Mouse (Mus musculus) stomach, embryonic 15.5 days (tissue): ENCODE data around the gene Ndufa8. TPM values are rescaled to one million over a fixed set of nuclear protein-coding genes. Genes with fewer than 3 reads are reported as not detected.

Source experiments
- ATAC-seq: fragments of 200-750 bp; cut with Nextera tagmentation; 2 replicates; pipeline ENCODE4 v1.8.0; 2017; ENCODE audit warnings: low read depth, moderate number of reproducible peaks, moderate TSS enrichment; ENCODE audit not compliant: insufficient read depth, low FRiP score
- H3K27ac ChIP-seq: fragments of 300-500 bp; sonication (generic); 2 replicates; pipeline ENCODE4 v1.5.1; 2015; ENCODE audit warnings: mild to moderate bottlenecking, inconsistent platforms
- H3K27me3 ChIP-seq: fragments of 300-500 bp; sonication (generic); replicated peaks from 2 replicates; pipeline ENCODE4 v1.6.1; 2015; ENCODE audit warnings: inconsistent platforms
- H3K36me3 ChIP-seq: fragments of 300-500 bp; sonication (generic); 2 replicates; pipeline ENCODE4 v1.6.1; 2015; ENCODE audit warnings: inconsistent platforms
- H3K4me1 ChIP-seq: fragments of 300-500 bp; sonication (generic); 2 replicates; pipeline ENCODE4 v1.6.1; 2015; ENCODE audit warnings: inconsistent platforms
- H3K4me2 ChIP-seq: fragments of 300-500 bp; sonication (generic); 2 replicates; pipeline ENCODE4 v1.6.1; 2015; ENCODE audit warnings: mild to moderate bottlenecking, inconsistent platforms
- H3K4me3 ChIP-seq: fragments of 300-500 bp; sonication (generic); replicated peaks from 2 replicates; pipeline ENCODE4 v1.5.1; 2015; ENCODE audit warnings: inconsistent platforms
- H3K9ac ChIP-seq: fragments of 300-500 bp; sonication (generic); 2 replicates; pipeline ENCODE4 v1.6.1; 2015; ENCODE audit warnings: inconsistent platforms
- H3K9me3 ChIP-seq: fragments of 300-500 bp; sonication (generic); 2 replicates; pipeline ENCODE4 v1.6.1; 2016; ENCODE audit warnings: inconsistent platforms
- WGBS: fragments of 180-500 bp; shearing (Covaris S2); methylation state at CpG from one replicate; pipeline ENCODE4 v1.1.7; 2015; 5-methylcytosine and 5-hydroxymethylcytosine counted together
- polyA plus RNA-seq: library from polyadenylated mRNA; unstranded; fragments of >200 nt; fragmentation: Nextera tagmentation; extraction: Ambion mirVana; gene quantifications from 2 replicates; pipeline ENCODE4 v1.2.1, GENCODE M21; 2015

Ndufa8 gene
- polyA plus RNA-seq, 1 experiment from 2014 or later = 247 TPM

- Histone ChIP-seq H3K9ac (no peak overlapping the region), H3K36me3 (peaks cover 30% of the 10 kb centered on the region), H3K4me3 (no peak overlapping the region), H3K4me1 (peaks cover 10% of the 10 kb centered on the region; the same call in 1 of the 2 replicates), H3K4me2 (no peak overlapping the region; the same call in 1 of the 2 replicates), H3K27ac (no peak overlapping the region), H3K27me3 (no peaks in the 10 kb centered on the region), H3K9me3 (no peaks in the 10 kb centered on the region)
- ATAC-seq = peak; percentile 32; the same call in 1 of the 2 replicates
- 76% methylated on average over 7 of the region's 7 CpGs for WGBS
Observed at GRCm38 (mm10) chr2:36039297-36039985, 9.8 kb downstream of the Ndufa8 start.

DNA sequence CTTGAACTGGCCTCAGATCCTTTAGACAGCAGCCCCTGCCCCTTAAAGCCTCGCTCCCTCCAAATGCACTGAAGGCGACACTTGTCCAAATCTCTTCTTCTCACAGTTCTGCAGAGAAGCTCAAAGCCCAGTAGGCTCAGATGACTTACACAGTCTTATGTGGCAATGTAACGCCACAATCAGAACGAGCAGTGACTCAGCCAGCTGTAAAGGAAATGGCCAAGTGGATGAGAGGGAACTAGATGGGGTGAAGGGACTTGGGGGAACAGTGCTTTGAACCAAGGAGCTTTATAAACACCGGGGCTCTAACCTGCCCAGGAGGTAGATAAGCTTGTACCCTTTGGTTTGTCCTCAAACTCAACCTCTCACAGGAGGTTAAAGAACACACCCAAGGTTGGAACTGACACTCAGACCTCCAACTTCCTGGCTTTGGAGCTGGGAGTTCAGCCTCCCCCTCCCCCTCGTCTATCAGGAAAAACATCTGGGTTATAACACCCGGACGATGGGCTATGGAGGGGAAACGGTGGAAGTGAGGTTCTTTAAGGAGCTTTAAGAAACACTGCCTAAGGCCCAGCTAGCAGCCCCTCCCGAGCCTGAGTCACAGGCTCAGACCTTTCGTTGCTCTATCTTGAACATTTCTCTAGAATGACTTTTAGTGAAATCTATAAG lies 13.7 kb downstream of the Ndufa8 start:
- Histone ChIP-seq H3K27me3 (no peaks in the 10 kb centered on the region), H3K9me3 (no peaks in the 10 kb centered on the region), H3K4me3 (no peak overlapping the region), H3K27ac (peak overlapping the region; percentile 32), H3K9ac (no peak overlapping the region), H3K36me3 (peaks cover 23% of the 10 kb centered on the region), H3K4me2 (no peak overlapping the region), H3K4me1 (0 out of 2 replicates have a peak, but pooled peaks cover 5% of the 10 kb centered on the region)
- 54% methylated on average over 11 of the region's 11 CpGs for WGBS
- ATAC-seq = no peak

GRCm38 (mm10) chr2:36034898-36035297 lies 14.3 kb downstream of the Ndufa8 start:
- Histone ChIP-seq H3K9ac (no peak overlapping the region), H3K4me3 (no peak overlapping the region), H3K27ac (peak overlapping the region; percentile 32; the same call in 1 of the 2 replicates), H3K27me3 (no peaks in the 10 kb centered on the region), H3K4me2 (no peak overlapping the region), H3K36me3 (peaks cover 23% of the 10 kb centered on the region), H3K4me1 (0 out of 2 replicates have a peak, but pooled peaks cover 5% of the 10 kb centered on the region), H3K9me3 (no peaks in the 10 kb centered on the region)
- ATAC-seq = no peak
- WGBS = 81% methylated on average over 7 of the region's 7 CpGs

- no peak overlapping the region for H3K4me3 ChIP-seq
- H3K4me1 ChIP-seq = 0 out of 2 replicates have a peak, but pooled peaks cover 5% of the 10 kb centered on the region
- no peak overlapping the region for H3K9ac ChIP-seq
- H3K27ac ChIP-seq = no peak overlapping the region
- 77% methylated on average over 7 of the region's 7 CpGs for WGBS
- H3K36me3 ChIP-seq = peaks cover 23% of the 10 kb centered on the region
- H3K4me2 ChIP-seq = no peak overlapping the region
- ATAC-seq = no peak
- H3K27me3 ChIP-seq = no peaks in the 10 kb centered on the region
- no peaks in the 10 kb centered on the region for H3K9me3 ChIP-seq
Observed at GRCm38 (mm10) chr2:36033966-36034365, 15.2 kb downstream of the Ndufa8 start.

DNA sequence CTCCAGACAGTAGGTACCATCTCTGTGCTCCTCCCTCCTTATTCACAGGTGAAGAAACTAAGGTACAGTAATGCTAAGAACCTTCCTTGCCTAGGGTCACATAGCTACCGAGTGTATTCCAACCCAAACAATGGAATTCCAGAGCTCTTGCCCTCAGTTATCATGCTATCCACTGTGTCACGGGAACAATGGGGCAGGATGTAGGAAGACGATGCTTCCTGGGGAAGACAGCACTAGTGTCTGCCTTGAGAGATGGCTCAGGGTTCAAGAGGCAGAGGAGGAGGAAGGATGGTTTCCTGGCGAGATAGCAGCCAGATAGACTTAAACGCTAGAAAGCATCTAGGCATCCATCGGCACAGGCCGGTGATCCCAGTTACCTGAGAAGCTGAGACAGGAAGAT lies 16.3 kb downstream of the Ndufa8 start:
- no peak for ATAC-seq
- H3K4me1 ChIP-seq = 0 out of 2 replicates have a peak, but pooled peaks cover 5% of the 10 kb centered on the region

GRCm38 (mm10) chr2:36023291-36023690 lies 25.9 kb downstream of the Ndufa8 start:
- Histone ChIP-seq H3K4me3 (no peak overlapping the region), H3K4me2 (no peak overlapping the region), H3K9ac (no peak overlapping the region), H3K36me3 (no peaks in the 10 kb centered on the region), H3K27me3 (0 out of 2 replicates have a peak, but pooled peaks cover 3% of the 10 kb centered on the region), H3K9me3 (no peaks in the 10 kb centered on the region), H3K4me1 (no peaks in the 10 kb centered on the region), H3K27ac (no peak overlapping the region)
- ATAC-seq = no peak
- 50% methylated on average over 3 of the region's 3 CpGs for WGBS

More for the DNA sequence above, 16.3 kb downstream of the Ndufa8 start:
- Histone ChIP-seq H3K9me3 (no peaks in the 10 kb centered on the region), H3K27me3 (no peaks in the 10 kb centered on the region), H3K4me2 (no peak overlapping the region), H3K36me3 (peaks cover 21% of the 10 kb centered on the region), H3K27ac (no peak overlapping the region), H3K9ac (no peak overlapping the region), H3K4me3 (no peak overlapping the region)
- 75% methylated on average over 7 of the region's 7 CpGs for WGBS

- peak overlapping the region; percentile 50 for H3K4me2 ChIP-seq
- H3K9ac ChIP-seq = no peak overlapping the region
- H3K36me3 ChIP-seq = no peaks in the 10 kb centered on the region
- H3K9me3 ChIP-seq = no peaks in the 10 kb centered on the region
- 0 out of 2 replicates have a peak, but pooled peaks have one; percentile 27 for ATAC-seq
- H3K4me1 ChIP-seq = no peaks in the 10 kb centered on the region
- peak overlapping the region; percentile 25 for H3K4me3 ChIP-seq
- H3K27me3 ChIP-seq = 0 out of 2 replicates have a peak, but pooled peaks cover 3% of the 10 kb centered on the region
- no peak overlapping the region for H3K27ac ChIP-seq
- 13% methylated on average over 32 of the region's 32 CpGs for WGBS
Observed at GRCm38 (mm10) chr2:36021385-36022159, 27.6 kb downstream of the Ndufa8 start.

- ATAC-seq = peak; percentile 33; the same call in 1 of the 2 replicates
- Histone ChIP-seq H3K9me3 (no peaks in the 10 kb centered on the region), H3K4me2 (no peak overlapping the region), H3K4me3 (no peak overlapping the region), H3K9ac (no peak overlapping the region), H3K27ac (no peak overlapping the region), H3K27me3 (peaks cover 18% of the 10 kb centered on the region), H3K4me1 (peaks cover 11% of the 10 kb centered on the region; the same call in 1 of the 2 replicates), H3K36me3 (no peaks in the 10 kb centered on the region)
- WGBS = 52% methylated on average over 12 of the region's 12 CpGs
Observed at GRCm38 (mm10) chr2:36013010-36013409, 36.2 kb downstream of the Ndufa8 start.

- ATAC-seq = no peak
Observed at GRCm38 (mm10) chr2:36011331-36011825, 37.8 kb downstream of the Ndufa8 start.

DNA sequence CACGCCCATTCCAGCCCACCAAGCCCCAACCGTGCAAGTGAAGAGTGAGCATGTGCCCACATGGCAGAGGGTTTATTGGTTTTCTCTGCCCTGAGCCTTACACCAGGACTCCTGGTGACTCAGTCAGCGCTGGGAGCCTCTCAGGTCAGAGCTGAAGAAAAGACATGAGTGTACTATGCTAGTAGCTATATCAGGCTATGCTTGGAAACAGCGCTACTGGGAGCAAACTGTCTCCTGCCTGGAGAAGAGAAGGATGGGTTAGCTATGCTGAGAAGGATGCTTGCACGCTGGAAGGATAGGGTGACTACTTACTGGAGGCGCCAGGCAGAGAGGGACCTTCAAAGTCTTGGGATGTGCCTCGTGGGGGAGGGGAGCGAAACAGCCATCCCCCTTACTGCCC lies 38.6 kb downstream of the Ndufa8 start:
- WGBS = 51% methylated on average over 8 of the region's 8 CpGs
- no peak overlapping the region for H3K9ac ChIP-seq
- H3K4me3 ChIP-seq = no peak overlapping the region
- no peaks in the 10 kb centered on the region for H3K9me3 ChIP-seq
- peaks cover 18% of the 10 kb centered on the region for H3K27me3 ChIP-seq
- no peaks in the 10 kb centered on the region for H3K36me3 ChIP-seq
- ATAC-seq = no peak
- H3K4me1 ChIP-seq = peaks cover 11% of the 10 kb centered on the region; the same call in 1 of the 2 replicates
- peak overlapping the region; percentile 89; the same call in 1 of the 2 replicates for H3K4me2 ChIP-seq
- no peak overlapping the region for H3K27ac ChIP-seq

More at GRCm38 (mm10) chr2:36011331-36011825, 37.8 kb downstream of the Ndufa8 start:
- H3K9me3 ChIP-seq = no peaks in the 10 kb centered on the region
- H3K9ac ChIP-seq = no peak overlapping the region; the same call in 1 of the 2 replicates
- peaks cover 18% of the 10 kb centered on the region for H3K27me3 ChIP-seq
- H3K27ac ChIP-seq = no peak overlapping the region
- under 1% methylated on average over 44 of the region's 44 CpGs for WGBS
- peak overlapping the region; percentile 43 for H3K4me3 ChIP-seq
- peaks cover 11% of the 10 kb centered on the region; the same call in 1 of the 2 replicates for H3K4me1 ChIP-seq
- no peaks in the 10 kb centered on the region for H3K36me3 ChIP-seq
- peak overlapping the region; percentile 89 for H3K4me2 ChIP-seq

- Histone ChIP-seq H3K36me3 (no peaks in the 10 kb centered on the region), H3K4me3 (no peak overlapping the region), H3K27me3 (peaks cover 18% of the 10 kb centered on the region), H3K4me2 (no peak overlapping the region), H3K4me1 (peaks cover 11% of the 10 kb centered on the region; the same call in 1 of the 2 replicates), H3K27ac (no peak overlapping the region), H3K9ac (no peak overlapping the region), H3K9me3 (no peaks in the 10 kb centered on the region)
- WGBS = 25% methylated on average over 4 of the region's 4 CpGs
- no peak for ATAC-seq
Observed at GRCm38 (mm10) chr2:36009386-36009785, 39.8 kb downstream of the Ndufa8 start.
